Mouse (Mus musculus) megakaryocyte, embryonic 14.5 days (primary cell): Measurements from ENCODE around the gene Psg16. TPM values are rescaled to one million over a fixed set of nuclear protein-coding genes. Genes with fewer than 3 reads are reported as not detected.

Experiments
- H3K27me3 ChIP-seq: replicated peaks from 2 replicates; pipeline ENCODE3; 2012; ENCODE audit warnings: inconsistent platforms
- H3K36me3 ChIP-seq: replicated peaks from 2 replicates; pipeline ENCODE3; 2012; ENCODE audit warnings: low read length, inconsistent platforms, mixed read lengths
- H3K4me1 ChIP-seq: 2 replicates; pipeline ENCODE4 v1.6.1; 2012; ENCODE audit warnings: inconsistent platforms
- H3K4me3 ChIP-seq: replicated peaks from 2 replicates; pipeline ENCODE3; 2012; ENCODE audit warnings: moderate library complexity, mild to moderate bottlenecking, inconsistent platforms
- H3K9me3 ChIP-seq: 2 replicates; pipeline ENCODE4 v1.6.1; 2012; ENCODE audit warnings: inconsistent platforms
- FLI1 ChIP-seq: IDR thresholded peaks from 2 replicates; pipeline ENCODE4 v1.6.1; 2012; ENCODE audit warnings: low read length, inconsistent platforms, mixed read lengths
- GATA1 ChIP-seq: IDR thresholded peaks from 3 replicates; pipeline ENCODE4 v1.6.1; 2012; ENCODE audit warnings: mixed read lengths, low read length, inconsistent platforms, borderline replicate concordance
- polyA plus RNA-seq: library from polyadenylated mRNA; stranded (reverse); fragments of >175 nt; gene quantifications from 2 replicates; pipeline ENCODE4 v1.2.3, GENCODE M21; 2012; ENCODE audit warnings: low replicate concordance; ENCODE audit not compliant: insufficient read depth

Gene Psg16
- polyA plus RNA-seq, 1 experiment: not detected

- Histone ChIP-seq H3K9me3 (no peaks in the 10 kb centered on the region), H3K4me1 (peaks cover 3% of the 10 kb centered on the region; the same call in 1 of the 2 replicates), H3K27me3 (no peaks in the 10 kb centered on the region), H3K4me3 (no peak overlapping the region), H3K36me3 (peaks cover 76% of the 10 kb centered on the region)
- TF ChIP-seq GATA1 (no peak), FLI1 (no peak)
These were observed 35.7 kb upstream of the Psg16 start for GRCm38 (mm10) chr7:17038018-17038695.

GRCm38 (mm10) chr7:17039373-17039772 is 34.5 kb upstream of the Psg16 start:
- H3K9me3 ChIP-seq: no peaks in the 10 kb centered on the region
- H3K4me3 ChIP-seq: no peak overlapping the region
- TF ChIP-seq FLI1: no peak
- no peak for TF ChIP-seq GATA1
- H3K36me3 ChIP-seq: peaks cover 77% of the 10 kb centered on the region
- H3K27me3 ChIP-seq: no peaks in the 10 kb centered on the region
- peaks cover 3% of the 10 kb centered on the region; the same call in 1 of the 2 replicates for H3K4me1 ChIP-seq

- Histone ChIP-seq H3K4me1 (peaks cover 8% of the 10 kb centered on the region), H3K9me3 (no peaks in the 10 kb centered on the region), H3K27me3 (no peaks in the 10 kb centered on the region), H3K36me3 (peaks cover 57% of the 10 kb centered on the region), H3K4me3 (no peak overlapping the region)
- TF ChIP-seq FLI1: no peak
- TF ChIP-seq GATA1: no peak
These were observed 28.1 kb upstream of the Psg16 start for GRCm38 (mm10) chr7:17045743-17046142.

GRCm38 (mm10) chr7:17047041-17047682 is 26.7 kb upstream of the Psg16 start:
- no peaks in the 10 kb centered on the region for H3K27me3 ChIP-seq
- H3K4me1 ChIP-seq: peaks cover 12% of the 10 kb centered on the region
- H3K36me3 ChIP-seq: peaks cover 59% of the 10 kb centered on the region
- no peaks in the 10 kb centered on the region for H3K9me3 ChIP-seq
- H3K4me3 ChIP-seq: no peak overlapping the region
- TF ChIP-seq FLI1 (no peak), GATA1 (no peak)

GRCm38 (mm10) chr7:17048431-17049190 is 25.2 kb upstream of the Psg16 start:
- H3K36me3 ChIP-seq: peaks cover 55% of the 10 kb centered on the region
- H3K4me3 ChIP-seq: no peak overlapping the region
- peaks cover 9% of the 10 kb centered on the region for H3K4me1 ChIP-seq
- peaks cover 2% of the 10 kb centered on the region; the same call in 1 of the 2 replicates for H3K9me3 ChIP-seq
- TF ChIP-seq FLI1 (no peak), GATA1 (no peak)
- H3K27me3 ChIP-seq: no peaks in the 10 kb centered on the region

- H3K4me3 ChIP-seq: no peak overlapping the region
- peaks cover 6% of the 10 kb centered on the region; the same call in 1 of the 2 replicates for H3K9me3 ChIP-seq
- peaks cover 12% of the 10 kb centered on the region for H3K4me1 ChIP-seq
- peaks cover 54% of the 10 kb centered on the region for H3K36me3 ChIP-seq
- H3K27me3 ChIP-seq: no peaks in the 10 kb centered on the region
- TF ChIP-seq FLI1: no peak
- no peak for TF ChIP-seq GATA1
These were observed 23.3 kb upstream of the Psg16 start for GRCm38 (mm10) chr7:17050491-17050890.

GRCm38 (mm10) chr7:17050933-17051594 is 22.8 kb upstream of the Psg16 start:
- Histone ChIP-seq H3K4me1 (peaks cover 17% of the 10 kb centered on the region), H3K9me3 (peaks cover 6% of the 10 kb centered on the region; the same call in 1 of the 2 replicates), H3K36me3 (peaks cover 54% of the 10 kb centered on the region), H3K27me3 (no peaks in the 10 kb centered on the region), H3K4me3 (no peak overlapping the region)
- no peak for TF ChIP-seq GATA1
- TF ChIP-seq FLI1: no peak

- peaks cover 6% of the 10 kb centered on the region; the same call in 1 of the 2 replicates for H3K9me3 ChIP-seq
- H3K4me3 ChIP-seq: no peak overlapping the region
- no peaks in the 10 kb centered on the region for H3K27me3 ChIP-seq
- H3K4me1 ChIP-seq: peaks cover 46% of the 10 kb centered on the region
- H3K36me3 ChIP-seq: peaks cover 34% of the 10 kb centered on the region
- no peak for TF ChIP-seq FLI1
- no peak for TF ChIP-seq GATA1
These were observed 19.4 kb upstream of the Psg16 start for GRCm38 (mm10) chr7:17054325-17054989.
